Mouse (Mus musculus) megakaryocyte-erythroid progenitor cell, adult 5-6 weeks (primary cell): ENCODE measurements around the gene Cdh7. TPM values are rescaled to one million over a fixed set of nuclear protein-coding genes. Genes with fewer than 3 reads are reported as not detected.
"Not testable (repeated sequence)": the region's sequence is repeated elsewhere in the genome, so short reads cannot be mapped to it uniquely, and the experiment has no call there.

Experiments
- ATAC-seq: replicated peaks from 2 replicates; pipeline ENCODE4 v1.8.0; 2016; ENCODE audit warnings: mild to moderate bottlenecking, inconsistent platforms; ENCODE audit not compliant: severe bottlenecking, poor library complexity, low FRiP score, low TSS enrichment
- total RNA-seq, 2 experiments: library from RNA; stranded (forward) in 1 of 2; stranded (reverse) in 1 of 2; fragments of 200-1000, 215-1000 nt in 1 of 2; fragments of >200 nt in 1 of 2; fragmentation: Nextera tagmentation in 1 of 2; gene quantifications; 2 replicates each; pipeline ENCODE4 v1.2.3; 2014 to 2017

Gene Cdh7
- total RNA-seq (2014; fragmentation: Nextera tagmentation) (not detected in 2 replicates), total RNA-seq (2017) (not detected in 2 replicates)

DNA sequence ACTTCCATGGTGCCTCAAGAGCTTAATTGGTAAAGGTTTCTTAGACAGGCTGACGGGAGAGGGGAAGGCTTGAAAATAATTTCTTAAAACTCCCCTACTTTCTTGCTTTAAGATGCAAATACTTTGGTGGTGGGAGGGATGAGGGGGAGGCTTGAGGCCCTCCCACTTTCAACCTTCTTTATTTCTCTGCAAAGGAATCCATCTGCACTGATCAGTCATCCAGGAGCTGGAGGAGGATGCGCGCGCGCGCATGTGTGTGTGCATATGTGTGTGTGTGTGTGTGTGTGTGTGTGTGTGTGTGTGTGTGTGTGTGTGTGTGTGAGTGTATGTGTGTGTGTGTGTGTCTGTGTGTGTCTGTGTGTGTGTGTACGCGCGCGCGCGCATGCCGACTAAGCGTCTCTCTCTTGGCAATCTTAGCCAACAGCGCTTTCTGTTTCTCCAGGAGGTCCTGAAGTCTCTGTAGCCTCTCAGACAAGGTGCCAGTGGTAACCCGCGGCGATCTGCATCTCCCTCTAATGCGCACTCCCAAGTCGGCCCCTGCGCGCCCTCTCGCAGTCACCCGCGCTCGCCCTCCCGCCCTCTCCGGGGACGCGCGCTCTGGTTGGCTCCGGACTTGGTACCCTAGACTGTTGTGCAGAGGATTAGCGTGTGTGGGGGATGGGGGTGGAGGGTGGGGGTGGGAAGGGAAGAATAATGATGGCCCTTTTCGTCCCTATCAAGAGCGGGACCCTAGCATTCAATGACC, at the start of gene Cdh7:
TSS of gene Cdh7 (plus strand) at position 368 of the 745 bp plus-strand sequence.
- no peak for ATAC-seq

DNA sequence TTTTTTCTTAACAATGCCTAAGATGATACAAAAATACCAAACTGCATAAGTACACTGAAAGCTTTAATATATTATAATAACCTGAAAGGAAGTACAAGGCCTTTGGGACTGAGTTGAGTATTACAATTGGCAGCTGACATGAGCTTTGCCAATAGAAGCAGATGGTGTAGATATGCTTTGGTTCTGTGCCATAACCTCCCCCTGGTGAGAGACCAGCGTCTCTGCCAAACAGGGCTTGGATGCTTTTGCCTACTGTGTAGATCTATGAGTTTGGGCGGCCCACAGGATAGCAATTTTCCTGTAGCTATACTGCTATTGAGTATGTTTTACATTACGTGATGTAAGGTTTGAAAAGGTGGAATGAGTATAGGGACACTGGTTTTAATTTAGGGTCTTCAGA, 49.6 kb upstream of the Cdh7 start:
- no peak for ATAC-seq

GRCm38 (mm10) chr1:109948571-109948970, 33.7 kb upstream of the Cdh7 start:
- no peak for ATAC-seq

GRCm38 (mm10) chr1:109971721-109972425, 10.4 kb upstream of the Cdh7 start:
- no peak for ATAC-seq

- ATAC-seq: no peak
Measured at GRCm38 (mm10) chr1:109972426-109973015, 9.7 kb upstream of the Cdh7 start.

GRCm38 (mm10) chr1:109982809-109983536, 742 bp downstream of the Cdh7 start:
- no peak for ATAC-seq

- ATAC-seq: no peak
Measured at GRCm38 (mm10) chr1:109983537-109983912, 1.3 kb downstream of the Cdh7 start.

- no peak for ATAC-seq
Measured at GRCm38 (mm10) chr1:109984776-109985175, 2.5 kb downstream of the Cdh7 start.

DNA sequence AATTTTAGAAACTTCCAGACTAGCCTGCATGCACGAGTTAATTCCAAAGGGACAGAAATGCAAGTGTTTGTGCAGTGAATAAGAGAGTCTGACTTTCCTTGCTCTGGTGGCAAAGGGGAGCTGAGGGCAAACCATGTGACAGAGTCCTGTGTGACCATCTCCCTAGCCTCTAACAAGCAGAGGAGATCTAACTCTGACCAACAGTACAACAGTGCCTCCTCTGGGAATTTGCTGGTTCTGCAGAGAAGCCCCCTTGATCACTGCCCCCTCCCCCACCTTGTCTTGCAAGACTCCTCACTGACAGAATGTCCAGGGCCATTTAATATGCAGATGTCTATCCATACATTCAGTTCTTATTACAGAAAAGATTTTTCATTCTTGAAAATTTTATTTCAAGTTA, 3.2 kb downstream of the Cdh7 start:
- no peak for ATAC-seq

GRCm38 (mm10) chr1:109989541-109989940, 7.3 kb downstream of the Cdh7 start:
- no peak for ATAC-seq

GRCm38 (mm10) chr1:109993906-109994305, 11.7 kb downstream of the Cdh7 start:
- ATAC-seq: no peak

- no peak for ATAC-seq
Measured at GRCm38 (mm10) chr1:110004451-110004850, 22.2 kb downstream of the Cdh7 start.

GRCm38 (mm10) chr1:110005038-110005437, 22.8 kb downstream of the Cdh7 start:
- no peak for ATAC-seq

DNA sequence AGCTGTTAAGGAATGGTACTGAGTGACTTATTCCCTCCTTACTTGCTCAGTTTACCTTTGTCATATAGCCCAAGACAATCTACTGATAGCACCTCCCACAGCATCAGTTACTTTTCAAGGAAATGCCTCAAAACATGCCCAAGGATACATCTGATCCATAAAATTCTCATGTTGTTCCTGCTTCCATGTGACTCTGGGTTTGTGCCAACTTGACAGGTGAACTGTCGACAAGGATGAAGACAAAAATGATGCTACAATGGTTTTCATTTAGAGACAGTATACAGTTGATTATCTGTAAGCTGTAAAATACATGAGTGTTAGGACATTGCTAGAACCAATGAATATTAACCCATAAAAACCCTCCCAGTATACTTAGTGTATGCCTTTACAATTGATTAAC, 29.9 kb downstream of the Cdh7 start:
- ATAC-seq: no peak

- ATAC-seq: no peak
Measured at GRCm38 (mm10) chr1:110056317-110056716, 74.1 kb downstream of the Cdh7 start.

DNA sequence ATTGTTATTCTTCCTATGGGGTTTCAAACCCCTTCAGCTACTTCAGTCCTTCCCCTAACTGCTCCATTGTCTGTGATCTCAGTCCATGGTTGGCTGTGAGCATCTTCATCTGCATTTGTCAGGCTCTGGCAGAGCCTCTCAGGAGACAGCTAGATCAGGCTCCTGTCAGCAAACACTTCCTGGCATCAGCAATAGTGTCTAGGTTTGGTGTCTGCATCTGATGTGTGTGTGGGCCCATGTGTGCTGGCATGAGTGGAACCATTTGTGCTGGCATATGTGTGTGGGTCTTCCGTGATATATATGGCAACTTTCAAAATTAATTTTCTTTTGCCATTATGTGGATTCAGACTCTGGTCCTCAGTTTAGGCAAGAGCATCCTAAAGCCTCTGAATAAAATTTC, 85.2 kb downstream of the Cdh7 start:
- ATAC-seq: no peak

- ATAC-seq: no peak
Measured at GRCm38 (mm10) chr1:110078471-110078870, 96.2 kb downstream of the Cdh7 start.

- no peak for ATAC-seq
Measured at GRCm38 (mm10) chr1:110118071-110118470, 135.8 kb downstream of the Cdh7 start.

DNA sequence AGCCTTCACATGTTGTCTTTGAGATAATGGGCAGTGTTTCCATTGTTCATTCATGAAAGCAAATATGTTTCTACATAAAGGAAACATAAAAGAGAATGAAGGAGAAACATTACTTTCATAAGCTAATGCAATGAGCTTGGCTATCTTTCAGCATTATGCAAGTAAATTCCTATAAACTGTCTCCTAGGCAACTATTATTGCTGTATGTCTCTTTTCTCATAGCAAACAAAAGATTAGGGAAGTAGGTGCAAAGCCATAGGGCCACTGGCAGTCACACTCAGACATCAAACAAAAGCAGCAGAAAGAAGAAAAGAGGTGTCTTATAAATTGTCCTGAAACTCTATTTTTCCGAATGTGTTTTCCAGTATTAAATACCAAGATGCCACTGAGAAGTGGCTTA, 136.6 kb downstream of the Cdh7 start:
- no peak for ATAC-seq

DNA sequence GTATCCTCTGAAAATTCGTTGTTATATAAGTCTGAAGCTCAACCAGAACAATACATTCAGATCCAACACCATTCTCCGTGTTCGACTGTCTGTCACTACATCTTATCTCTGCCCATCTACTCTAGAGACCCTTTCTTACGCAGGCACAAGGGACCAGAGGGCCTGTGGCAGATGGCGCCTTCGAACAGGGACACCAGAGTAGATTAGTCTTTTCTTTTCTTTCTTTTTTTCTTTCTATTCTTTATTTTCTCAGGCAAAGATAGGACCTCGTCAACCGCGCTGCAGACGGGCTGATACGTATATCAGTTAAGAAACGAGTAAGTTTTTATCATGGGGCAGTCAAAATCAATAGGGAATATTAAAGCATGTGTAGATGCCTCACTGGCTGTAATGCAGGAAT, 189.2 kb downstream of the Cdh7 start:
- not testable (repeated sequence) for ATAC-seq
